Mouse (Mus musculus) retina, embryonic 14.5 days (tissue): ENCODE measurements around the gene Cdk6.
"Not testable (repeated sequence)": the region's sequence is repeated elsewhere in the genome, so short reads cannot be mapped to it uniquely, and the experiment has no call there.

Experiments used
- DNase-seq: peaks from one replicate; pipeline ENCODE4 v3.0.0-alpha.2; 2015; ENCODE audit warnings: low spot score

Gene Cdk6

DNA sequence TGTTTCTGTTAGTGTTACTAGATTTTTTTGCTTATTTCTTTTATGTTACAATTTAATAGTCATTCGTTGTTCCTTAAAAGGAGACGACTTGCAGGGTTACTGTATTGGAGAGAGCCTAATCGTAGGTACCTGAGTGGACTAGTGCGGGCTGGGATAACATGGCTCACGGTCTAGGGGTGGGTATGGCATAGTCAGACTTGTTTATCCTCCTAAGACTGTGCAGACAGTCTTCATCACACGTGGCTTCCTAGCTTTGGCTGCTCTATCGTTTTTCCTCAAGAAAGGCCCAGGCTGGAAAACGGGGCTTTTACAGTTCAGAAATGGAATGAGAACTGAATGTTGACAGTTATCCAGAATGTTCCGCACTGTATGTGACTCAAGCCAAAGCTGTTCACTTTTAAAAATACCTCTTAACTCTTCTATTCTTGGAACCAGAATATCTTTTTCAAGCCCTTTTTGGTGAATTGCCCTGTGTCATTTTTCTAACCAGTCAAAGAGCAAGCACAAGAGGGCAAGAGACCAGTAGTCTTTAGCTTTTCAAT lies 39.5 kb downstream of the Cdk6 start:
- no peak for DNase-seq

DNA sequence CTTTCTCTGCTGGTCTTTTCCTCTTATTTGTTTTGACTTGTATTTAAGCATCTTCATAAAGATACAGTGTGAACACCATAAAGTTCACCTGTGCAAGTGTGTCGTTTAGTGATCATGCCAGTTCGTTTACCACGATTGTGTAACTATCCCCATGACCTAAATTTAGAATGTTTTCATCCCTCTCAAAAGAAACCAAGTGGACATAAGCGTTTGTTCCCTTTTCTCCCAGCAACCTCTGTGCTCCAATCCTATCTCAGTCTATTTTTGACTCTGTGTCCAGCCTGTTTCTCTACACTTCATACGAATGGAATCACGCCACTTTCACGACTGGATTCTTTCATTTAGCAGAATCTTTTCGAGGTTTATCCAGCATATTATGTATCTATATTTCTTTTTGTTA lies 40.5 kb downstream of the Cdk6 start:
- DNase-seq: no peak

DNA sequence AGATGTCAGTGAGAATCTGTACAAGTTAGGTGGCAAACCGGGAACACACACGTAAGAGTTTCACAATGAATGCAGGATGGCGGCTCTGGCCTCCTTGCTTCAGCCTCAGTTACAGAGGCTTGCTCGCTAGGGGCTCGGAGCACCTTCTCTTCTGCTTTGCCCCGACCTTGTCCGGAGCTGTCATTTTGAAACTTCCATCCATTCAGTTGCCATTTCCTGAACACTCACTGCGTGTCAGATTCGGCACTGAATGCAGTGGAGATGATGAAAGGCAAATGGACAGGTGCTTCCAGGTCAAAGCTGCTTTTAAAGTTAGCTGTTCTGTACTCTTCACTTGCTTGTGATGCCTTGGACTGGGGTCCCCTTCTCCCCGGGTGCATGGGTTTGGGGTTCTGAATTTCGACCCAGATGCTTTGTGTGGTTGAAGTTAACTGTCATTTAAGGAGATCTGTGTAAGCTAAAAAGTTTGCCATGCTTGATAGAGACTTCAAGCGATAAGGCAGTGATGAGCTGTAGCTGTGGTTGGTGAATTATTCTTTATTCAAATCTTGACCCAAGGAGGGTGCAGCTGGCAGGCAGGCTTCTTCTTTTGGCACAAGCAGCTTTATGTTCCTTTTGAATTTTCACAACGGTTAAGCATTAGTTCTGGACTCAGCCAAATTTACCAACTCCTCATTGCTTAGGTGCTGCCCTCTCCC lies 41.2 kb downstream of the Cdk6 start:
- DNase-seq: no peak

DNA sequence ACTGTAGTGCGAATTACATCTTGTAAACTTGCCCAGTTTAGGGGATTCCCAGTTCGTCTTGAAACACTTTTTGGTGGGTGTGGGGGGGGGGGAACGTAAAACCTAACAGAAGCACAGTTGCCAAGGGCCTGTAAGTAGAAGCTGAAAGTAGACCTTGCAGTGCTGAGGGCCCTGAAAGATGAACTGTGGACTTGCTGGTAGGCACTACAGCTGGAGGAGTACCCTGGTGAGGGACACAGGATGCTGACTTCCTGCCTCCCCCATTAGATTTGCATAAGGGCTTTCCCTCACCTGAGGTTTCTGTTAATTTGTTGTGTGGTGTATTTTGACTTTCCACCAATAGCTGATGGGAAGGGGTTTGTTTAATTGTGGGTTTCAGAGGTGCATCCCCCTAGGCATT lies 42.3 kb downstream of the Cdk6 start:
- DNase-seq: no peak

DNA sequence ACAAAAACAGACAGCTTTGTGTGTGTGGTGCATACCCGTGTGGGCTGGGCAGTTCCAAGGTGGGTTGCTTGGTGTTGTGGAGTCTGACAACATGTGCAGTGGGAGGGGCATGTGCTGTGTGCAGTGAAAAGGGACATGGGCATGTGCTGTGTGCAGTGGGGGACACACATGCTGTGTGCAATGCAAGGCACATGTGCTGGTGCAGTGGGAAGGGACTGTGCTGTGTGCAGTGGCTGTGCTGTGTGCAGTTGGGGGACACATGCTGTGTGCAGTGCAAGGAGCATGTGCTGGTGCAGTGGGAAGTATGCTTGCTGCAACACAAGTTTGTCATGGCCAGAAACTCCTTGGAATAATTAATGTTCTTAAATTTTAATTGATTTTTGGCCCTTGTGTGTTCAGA lies 43.8 kb downstream of the Cdk6 start:
- no peak for DNase-seq

DNA sequence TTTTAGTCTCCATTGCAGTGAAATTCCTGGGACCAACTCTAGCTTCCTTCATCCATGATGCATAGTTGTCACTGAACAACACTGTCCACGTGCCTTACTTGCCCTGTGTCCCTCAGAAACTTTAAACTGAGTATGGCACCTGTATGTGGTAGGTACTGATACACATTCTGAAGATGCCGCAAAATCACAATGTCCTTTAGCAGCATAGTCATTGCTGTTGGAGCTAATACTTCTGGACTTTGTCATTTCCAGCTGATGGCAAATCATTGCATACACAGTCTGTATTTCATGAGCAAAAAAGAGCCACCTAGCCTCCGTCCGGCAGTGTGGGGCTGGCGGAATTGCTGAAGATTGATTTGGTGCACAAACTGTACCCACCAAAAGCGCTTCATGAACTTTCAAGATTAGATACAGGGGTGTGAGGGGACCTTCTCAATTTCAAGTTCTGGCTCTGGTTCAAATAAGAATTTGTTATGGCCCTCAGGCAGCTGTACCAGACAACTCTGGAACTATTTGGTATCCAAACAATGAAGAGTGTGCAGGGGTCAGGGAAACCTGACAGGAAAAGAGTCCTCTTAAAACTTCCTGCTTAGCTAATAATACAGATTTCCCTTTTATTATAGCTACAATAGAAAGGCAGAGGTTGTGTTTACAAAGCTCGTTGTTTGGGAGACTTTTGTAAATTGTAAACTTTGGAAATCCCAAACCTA lies 44.9 kb downstream of the Cdk6 start:
- no peak for DNase-seq

DNA sequence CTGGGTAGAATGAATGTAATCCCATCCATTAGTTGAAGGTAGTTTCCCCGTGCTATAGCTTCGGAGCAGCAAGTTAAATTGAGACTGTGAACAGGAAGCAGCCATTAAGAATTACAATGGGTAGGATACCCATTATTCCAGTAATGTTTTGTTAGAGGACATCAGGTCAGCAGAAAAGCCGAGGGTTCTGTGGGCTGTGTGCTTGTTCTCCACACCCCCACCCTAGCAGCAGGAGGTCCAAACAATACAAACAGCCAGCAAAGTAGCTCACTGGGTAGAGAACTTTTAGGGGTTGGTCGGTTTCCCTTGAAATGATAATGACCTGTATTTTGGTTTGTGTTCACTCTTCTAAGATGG lies 45.4 kb downstream of the Cdk6 start:
- DNase-seq: no peak

DNA sequence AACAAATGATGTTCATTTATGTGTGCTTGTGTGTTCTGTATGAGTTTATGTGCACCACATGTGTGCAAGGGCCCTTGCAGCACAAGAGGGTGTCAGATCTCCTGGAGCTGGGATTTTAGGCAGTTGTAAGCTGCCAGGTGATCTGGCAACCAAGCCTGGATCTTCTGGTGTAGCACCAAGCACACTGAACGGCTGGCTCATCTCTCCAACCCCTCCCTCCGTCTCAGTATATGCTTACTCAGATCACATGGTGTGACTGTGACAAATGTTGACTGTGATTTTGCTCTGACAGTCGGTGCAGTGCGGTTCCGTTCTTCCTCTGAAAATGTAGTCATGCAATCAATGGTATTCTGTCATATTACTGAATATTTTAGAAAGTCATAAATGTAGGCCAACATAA lies 45.9 kb downstream of the Cdk6 start:
- peak; percentile 24 for DNase-seq

DNA sequence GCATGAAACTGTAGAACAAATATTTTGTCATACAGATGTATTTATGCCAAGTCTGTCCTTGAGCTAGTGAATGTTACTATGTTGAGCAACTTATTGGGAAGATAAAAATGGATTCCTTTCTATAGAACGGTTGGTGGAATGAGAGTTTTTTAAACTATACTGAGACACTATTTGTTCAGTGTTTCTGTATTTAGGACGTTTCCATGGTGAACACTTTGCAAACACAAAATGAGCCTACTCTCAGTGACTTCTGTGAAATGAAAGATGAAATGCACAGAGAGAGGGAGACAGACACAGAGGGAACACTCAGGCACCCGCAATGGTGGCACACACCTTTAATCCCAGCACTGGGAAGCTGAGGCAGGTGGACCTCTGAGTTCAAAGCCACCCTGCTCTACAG lies 51.6 kb downstream of the Cdk6 start:
- no peak for DNase-seq

DNA sequence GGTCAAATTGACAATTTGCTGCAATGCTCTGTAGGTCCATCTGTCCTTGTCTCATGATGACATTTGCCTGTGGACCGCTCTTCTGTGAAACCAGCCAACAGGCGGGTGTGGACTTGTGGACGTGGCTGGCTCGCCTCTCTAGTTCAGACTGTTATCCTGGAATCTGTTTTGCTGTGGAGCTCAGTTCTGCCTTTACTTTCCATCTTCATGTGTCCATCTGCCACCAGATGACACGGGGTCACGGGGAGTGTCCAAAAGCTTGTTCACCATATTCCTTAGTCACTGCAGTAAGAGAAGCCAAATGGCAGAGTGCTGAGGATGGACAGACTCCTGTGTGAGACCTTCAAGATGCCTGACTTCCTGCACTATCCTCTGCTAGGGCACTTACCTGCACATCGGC lies 52.9 kb downstream of the Cdk6 start:
- no peak for DNase-seq

DNA sequence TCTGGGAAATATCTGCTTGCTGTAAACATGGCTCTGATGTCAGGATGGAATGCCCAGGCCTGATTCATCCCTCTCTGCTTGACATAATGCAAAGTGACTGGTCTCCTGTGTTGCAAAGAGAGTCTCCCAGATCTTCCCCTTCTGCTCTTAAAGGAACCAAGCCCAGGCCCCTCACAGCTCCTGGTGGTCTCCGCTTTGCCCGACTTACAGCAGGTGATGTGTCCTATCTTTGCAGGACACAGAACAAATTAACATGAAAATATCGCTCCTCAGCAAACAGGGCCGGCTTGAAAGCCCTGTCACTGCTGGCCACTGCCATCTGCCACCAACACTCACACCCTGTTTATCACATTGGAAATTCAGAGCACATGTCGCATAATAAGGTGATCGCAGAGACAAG lies 53.7 kb downstream of the Cdk6 start:
- DNase-seq: peak; percentile 68

DNA sequence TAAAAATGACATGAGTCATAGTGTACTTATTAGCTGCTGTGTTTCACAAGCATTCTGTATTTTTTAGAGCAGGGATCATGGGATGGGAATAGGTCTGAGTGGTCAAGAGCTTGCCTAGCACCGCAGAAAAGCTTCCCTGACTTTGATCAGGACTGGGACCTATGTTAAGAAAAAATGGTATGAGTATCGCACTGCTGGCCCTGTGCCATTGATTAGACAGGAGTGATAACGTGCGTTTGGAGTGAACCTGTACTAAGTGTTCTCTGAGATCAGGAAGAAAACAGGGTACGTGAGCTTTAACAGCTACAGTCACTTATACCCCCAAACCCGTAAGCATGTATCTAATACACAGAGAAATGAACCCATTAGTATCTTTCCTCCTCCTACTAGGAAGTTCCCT lies 54.9 kb downstream of the Cdk6 start:
- no peak for DNase-seq

DNA sequence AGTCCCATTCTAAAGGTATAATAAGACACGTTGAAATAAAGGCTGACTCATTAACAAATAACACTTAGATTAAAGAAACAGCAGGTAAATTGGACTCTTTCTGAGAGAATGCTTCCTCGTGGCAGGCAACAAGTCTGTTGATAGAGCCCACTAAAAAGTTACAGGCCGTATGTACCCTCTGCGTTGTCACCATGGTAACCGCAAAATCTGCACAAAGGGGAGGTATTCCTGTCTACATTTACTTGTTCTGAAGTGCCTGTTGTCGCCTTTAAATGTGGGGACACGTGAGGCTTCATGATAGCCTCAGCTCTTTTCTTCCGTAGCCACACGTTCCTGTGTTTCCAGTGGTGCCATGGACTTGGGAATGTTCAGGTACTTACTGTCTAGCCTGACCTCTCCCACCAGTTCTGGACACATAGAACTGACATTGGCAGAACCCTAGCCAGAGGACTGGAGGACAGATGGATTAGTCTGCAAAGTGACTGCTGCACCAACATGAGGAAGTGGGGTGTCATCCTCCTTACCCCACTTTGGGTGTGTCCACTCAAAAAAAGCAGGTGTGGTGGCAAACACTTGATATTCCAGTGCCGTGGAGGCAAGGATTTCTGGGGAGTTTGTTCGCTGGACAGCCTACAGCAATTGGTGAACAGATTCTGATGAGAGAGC lies 55.8 kb downstream of the Cdk6 start:
- no peak for DNase-seq

DNA sequence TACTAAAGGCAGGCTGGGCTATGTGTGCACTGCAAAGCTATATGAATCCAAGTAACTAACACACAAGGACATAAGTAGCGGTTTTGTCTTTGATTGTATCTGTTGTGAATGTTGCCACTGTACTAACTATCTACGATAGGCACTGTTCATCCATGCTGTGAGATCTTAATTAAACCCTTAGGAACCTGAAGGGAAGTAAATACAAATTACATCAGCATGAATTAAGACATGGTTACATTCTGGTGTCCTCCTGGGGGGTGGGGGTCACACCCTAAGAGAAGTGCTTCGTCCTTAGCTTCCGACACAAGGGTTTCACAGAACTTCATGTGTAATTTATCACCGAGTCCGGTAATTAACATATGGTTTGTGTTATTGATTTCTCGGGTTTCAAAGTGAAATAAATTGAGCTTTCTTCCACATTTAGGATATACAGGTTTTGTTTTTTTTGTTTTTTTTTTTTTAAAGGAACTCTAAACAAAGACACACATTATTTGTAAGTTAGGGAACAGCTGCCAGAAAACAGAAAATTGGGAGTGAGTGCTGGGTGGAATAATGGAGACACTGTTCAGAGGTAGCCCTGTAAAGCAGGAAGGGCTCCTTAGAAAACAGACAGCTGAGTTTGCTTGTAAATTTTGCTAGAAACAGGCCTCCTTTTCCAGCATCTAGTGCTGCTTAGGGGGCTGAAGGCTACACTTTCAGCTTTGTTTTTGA lies 58.7 kb downstream of the Cdk6 start:
- no peak for DNase-seq

DNA sequence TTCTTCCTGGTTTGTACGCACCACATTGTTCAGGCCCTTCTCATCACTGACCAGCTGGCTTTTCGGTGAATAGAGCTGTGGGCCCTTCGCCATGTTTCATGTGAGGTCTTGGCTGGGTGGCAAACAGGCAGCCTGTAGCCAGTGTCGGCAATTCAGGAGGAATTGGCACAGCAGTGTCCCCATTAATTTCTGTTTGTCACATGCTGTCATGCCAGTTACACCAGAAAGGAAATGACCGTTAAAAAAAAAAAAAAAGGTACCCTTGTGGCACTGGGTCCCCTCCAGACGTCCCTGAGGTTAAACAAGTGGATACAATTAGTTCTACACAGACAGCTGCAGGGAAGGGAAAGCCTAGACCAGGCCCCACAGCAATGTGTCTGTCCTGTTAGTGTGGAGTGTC lies 63.8 kb downstream of the Cdk6 start:
- DNase-seq: peak; percentile 57

DNA sequence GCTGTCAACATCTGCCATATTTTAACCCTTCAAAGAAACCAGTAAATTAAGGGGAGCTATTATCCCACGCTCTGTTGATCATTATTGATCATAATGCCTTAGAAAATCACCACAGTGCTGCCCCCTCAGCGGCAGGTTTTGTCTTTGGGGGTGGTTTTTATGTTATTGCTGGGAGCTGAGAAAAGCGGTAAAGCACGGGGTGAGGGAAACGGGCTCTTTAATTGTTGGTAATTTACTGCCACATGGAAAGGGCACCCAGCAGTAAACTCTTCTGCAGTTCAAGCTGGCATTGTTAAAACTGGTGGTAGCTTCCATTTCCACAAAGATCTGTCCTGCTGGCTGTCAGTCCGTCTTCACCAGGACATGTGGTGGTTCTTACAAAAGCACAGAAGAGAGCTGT lies 64.2 kb downstream of the Cdk6 start:
- no peak for DNase-seq

DNA sequence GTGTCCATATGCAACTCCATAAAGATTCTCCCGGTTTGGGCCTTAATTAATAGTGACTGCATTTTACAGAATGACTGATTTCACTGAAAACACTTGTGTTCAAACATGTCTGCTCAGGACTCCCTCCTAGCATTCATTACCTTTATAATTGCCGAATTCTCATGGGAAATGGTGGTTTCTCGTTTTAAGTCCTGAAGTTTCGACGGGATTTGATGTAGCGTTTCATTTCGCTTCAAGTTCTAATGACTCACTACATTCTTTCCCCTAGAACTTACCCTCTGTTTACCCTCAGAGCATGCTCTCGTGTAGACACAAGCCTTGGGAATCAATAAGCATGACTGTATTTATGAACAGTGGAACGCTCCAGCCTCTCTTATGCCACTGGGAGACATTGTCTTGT lies 66.6 kb downstream of the Cdk6 start:
- DNase-seq: no peak

DNA sequence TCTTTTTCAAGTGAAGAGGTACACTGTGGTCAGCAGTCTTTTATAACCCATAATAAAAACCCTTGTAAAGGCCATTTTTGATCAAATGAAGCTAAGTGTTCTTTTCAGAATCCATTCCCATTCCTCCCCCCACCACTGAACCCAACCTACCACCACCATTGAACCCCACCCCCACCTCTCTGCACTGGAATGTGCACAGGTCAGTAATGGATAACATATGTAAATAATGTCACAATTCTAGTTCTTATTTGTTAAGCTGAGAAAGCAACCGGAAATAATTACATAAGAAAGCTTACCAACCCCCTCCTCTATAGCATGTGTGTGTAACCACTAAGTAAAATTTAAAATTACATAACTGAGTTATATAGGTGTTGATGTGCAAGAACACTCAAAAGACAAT lies 76.9 kb downstream of the Cdk6 start:
- DNase-seq: not testable (repeated sequence)

DNA sequence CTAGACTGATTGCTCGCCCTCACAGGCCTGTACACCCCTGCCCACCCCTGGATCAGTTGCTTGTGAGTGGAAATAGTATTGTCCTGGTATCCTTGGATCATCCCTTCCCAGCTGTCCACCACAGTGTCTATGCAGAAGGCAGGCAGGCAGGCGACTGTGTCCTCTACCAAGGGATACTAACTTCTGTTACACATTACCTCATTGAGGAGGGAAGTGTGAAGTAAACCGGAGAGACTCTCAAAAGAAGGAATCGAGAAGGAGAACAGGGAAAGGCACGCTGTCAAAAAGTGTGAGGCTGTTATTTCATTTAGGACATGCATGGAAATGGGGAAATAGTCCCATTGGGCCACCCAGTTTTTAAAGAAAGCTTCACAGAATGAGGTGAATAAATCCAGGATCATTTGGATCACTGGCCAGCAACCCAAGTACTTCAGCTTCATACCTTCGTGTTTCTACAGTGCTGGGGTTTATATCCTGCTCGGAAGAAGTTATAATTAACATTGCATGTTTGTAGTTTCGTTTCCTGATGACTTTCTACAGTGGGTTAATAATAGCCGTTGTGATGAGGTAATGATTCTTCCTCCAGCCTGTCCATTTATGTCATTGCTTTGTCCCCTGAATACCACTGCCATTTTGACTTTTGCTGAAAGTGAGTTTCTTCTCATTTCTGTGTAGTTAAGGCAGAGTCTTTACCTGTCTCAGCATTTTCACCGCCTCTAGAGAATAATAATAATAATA lies 79.0 kb downstream of the Cdk6 start:
- DNase-seq: no peak

DNA sequence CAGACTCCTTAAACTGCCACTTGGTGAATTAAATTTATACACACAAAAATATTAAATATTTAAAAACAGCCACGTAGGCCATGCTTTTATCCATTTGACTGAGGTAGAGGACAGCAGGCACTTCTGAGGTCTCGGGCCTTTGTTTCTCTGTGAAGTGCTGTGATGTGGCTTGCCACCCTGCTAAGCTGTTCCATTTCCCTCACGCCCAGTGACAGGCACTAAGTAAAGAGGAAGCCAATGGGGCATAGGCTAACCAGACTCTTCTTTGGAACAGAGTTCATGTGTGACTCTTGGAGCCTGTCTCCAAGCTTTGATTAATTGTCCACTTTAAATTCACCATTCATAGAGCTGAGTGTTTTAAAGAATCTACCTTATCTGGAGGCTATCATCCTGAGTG lies 79.5 kb downstream of the Cdk6 start:
- no peak for DNase-seq

DNA sequence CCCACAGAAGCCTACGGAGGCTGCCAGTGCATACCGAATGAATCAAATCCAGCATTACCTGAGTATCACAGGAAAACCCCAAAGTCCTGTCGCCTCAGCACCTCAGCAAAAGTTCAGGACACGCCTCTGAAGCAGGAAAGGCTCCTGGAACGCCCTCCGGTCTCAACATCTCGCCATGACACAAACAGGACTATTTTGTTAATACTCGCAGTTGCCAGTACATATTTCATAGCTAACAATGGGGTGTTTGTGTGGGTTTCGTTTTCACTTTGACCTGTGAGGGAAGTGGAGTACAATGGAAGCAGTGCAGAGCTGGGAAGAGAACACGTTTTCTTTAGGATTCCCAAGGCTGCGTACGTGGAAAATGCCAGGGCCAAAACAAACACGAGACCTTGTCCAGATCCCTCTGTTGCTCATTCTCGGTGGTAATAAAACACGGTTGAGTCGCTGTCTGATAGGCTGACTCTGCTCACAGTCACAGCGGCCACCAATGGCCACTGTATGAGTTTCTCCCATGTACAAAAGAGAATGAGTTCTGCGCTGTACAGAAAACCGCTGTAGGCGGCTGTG lies 91.9 kb downstream of the Cdk6 start:
- DNase-seq: not testable (repeated sequence)

DNA sequence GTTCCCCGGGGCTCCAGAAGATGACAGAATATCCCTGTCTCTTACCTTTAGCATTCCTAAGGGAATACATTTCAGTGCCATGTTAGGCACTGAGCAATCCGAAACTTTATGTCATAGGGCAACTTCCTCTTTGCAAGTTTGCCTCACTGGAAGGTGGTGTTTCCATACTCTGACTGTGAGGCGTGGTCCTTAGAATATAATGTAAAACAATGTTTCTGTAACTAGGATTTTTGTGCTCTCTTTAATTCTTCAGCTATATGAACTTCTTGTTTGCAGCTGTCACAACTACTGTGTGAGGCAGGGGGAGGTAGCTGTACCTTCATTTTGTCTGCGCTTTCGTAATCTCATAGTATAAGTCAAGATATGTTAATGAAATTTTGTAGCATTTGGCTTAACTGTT lies 92.8 kb downstream of the Cdk6 start:
- DNase-seq: not testable (repeated sequence)
